Mouse (Mus musculus): ENCODE measurements around the gene Sez6. TPM values are rescaled to one million over a fixed set of nuclear protein-coding genes. Genes with fewer than 3 reads are reported as not detected.
A peak's percentile ranks its signal among the peaks of the same experiment; 100 is the strongest.

Gene Sez6
- polyA plus RNA-seq, 1 experiment from 2014 or later: 110 TPM

DNA sequence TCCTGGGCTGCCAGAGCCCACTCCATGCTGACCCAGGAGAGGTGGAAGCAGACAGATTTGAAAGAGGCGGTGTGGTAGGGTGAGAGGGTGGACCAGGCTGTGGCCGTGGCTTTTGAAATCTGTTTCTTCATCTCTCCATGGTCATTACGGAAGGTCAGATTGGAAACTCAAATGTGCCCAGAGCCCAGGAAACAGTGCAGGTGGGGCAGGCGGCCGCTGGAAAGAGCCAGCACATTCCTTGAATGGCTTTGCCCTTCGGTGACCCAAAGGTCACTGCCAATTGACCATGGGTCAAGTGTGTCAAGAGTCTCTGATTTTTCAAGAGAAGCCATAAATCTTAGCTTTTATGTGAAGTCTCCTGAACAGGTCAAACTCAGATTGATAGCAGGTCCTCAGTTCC, 17.1 kb upstream of the Sez6 start:
- WGBS: 28% methylated on average over 6 of the region's 6 CpGs
- no peaks in the 10 kb centered on the region for H3K9me3 ChIP-seq (ENCODE audit: control insufficient read depth, low read length)

DNA sequence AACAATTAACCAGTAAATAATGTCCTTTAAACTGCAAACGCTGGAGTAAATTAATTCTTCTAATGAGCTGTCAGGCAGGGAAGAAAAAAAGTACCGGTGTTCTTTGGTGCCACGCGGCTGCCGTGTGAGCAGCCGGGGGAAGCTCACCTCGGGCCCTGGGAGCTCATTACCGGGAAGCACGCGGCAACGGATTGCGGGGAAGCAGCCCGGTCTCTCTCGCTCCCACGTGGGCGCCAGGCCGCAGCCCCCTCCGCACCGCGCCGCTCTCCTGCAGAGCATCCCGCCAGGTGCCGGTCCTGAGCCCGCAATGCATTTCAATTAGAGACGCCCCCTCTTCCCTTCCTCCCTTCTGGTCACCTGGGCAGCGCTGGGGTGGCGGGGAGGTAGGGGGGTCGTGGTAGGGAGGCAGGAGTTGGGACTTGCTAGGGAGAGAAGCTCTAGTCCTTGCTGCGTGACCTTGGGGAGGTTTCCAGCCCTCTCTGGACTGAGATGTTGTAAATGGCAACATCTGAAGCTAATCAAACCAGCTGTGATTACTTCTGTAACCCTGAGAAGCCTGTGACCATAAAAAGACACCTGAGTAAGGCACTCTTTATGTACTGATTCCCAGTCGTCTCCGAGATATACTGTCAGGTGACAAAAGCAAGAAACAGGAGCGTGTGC, 15.9 kb upstream of the Sez6 start:
- no peak for DNase-seq (ENCODE audit: low spot score)
- peaks cover 12% of the 10 kb centered on the region; the same call in 1 of the 2 replicates for H3K27me3 ChIP-seq (ENCODE audit: control insufficient read depth, insufficient read depth, low read length)
- ATAC-seq (ENCODE audit: low FRiP score): no peak

More for the DNA sequence above, 17.1 kb upstream of the Sez6 start:
- no peak overlapping the region for H3K4me3 ChIP-seq (replicated peaks; ENCODE audit: low read length)
- no peak overlapping the region for H3K27ac ChIP-seq
- peaks cover 12% of the 10 kb centered on the region; the same call in 1 of the 2 replicates for H3K27me3 ChIP-seq (ENCODE audit: control insufficient read depth, insufficient read depth, low read length)
- peaks cover 28% of the 10 kb centered on the region for H3K4me1 ChIP-seq (replicated peaks; ENCODE audit: control insufficient read depth, insufficient read depth, low read length)
- DNase-seq (ENCODE audit: low spot score) (no peak), ATAC-seq (ENCODE audit: low FRiP score) (no peak)
- H3K36me3 ChIP-seq (replicated peaks; ENCODE audit: control insufficient read depth, insufficient read depth): no peaks in the 10 kb centered on the region
- no peak overlapping the region for H3K4me2 ChIP-seq (replicated peaks)
- no peak overlapping the region for H3K9ac ChIP-seq

DNA sequence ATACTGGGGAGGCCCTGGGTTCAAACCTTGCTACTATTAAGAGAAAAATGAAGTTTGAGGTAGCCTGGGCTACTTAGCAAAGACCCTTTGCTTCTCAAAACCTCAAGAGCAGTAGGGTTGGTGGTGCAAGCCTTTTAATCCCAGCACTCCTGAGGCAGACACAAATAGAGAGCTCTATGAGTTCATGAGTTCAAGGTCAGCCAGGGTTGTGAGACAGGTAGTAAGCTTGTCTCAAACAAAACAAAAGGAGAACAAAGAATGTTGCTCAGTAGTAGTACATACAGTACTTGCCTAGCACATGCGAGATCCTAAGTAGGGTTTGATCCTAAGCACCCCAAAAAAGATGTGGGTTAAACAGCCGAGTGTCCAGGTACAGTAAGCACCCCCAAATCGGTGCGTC, 13.9 kb upstream of the Sez6 start:
- no peak overlapping the region for H3K4me2 ChIP-seq (replicated peaks)
- peaks cover 12% of the 10 kb centered on the region; the same call in 1 of the 2 replicates for H3K27me3 ChIP-seq (ENCODE audit: control insufficient read depth, insufficient read depth, low read length)
- no peaks in the 10 kb centered on the region for H3K36me3 ChIP-seq (replicated peaks; ENCODE audit: control insufficient read depth, insufficient read depth)
- no peaks in the 10 kb centered on the region for H3K9me3 ChIP-seq (ENCODE audit: control insufficient read depth, low read length)
- WGBS: 84% methylated on average over 4 of the region's 4 CpGs
- DNase-seq (ENCODE audit: low spot score): no peak
- no peak overlapping the region for H3K9ac ChIP-seq
- H3K4me3 ChIP-seq (replicated peaks; ENCODE audit: low read length): no peak overlapping the region
- peaks cover 25% of the 10 kb centered on the region for H3K4me1 ChIP-seq (replicated peaks; ENCODE audit: control insufficient read depth, insufficient read depth, low read length)
- ATAC-seq (ENCODE audit: low FRiP score): no peak
- no peak overlapping the region for H3K27ac ChIP-seq

More for the DNA sequence above, 15.9 kb upstream of the Sez6 start:
- WGBS: 3% methylated on average over 31 of the region's 32 CpGs
- Histone ChIP-seq H3K9me3 (ENCODE audit: control insufficient read depth, low read length) (no peaks in the 10 kb centered on the region), H3K27ac (peak overlapping the region; percentile 68), H3K36me3 (replicated peaks; ENCODE audit: control insufficient read depth, insufficient read depth) (no peaks in the 10 kb centered on the region), H3K4me2 (replicated peaks) (peak overlapping the region; percentile 42), H3K9ac (peak overlapping the region; percentile 46), H3K4me3 (replicated peaks; ENCODE audit: low read length) (peak overlapping the region; percentile 7; the same call in 1 of the 2 replicates), H3K4me1 (replicated peaks; ENCODE audit: control insufficient read depth, insufficient read depth, low read length) (peaks cover 28% of the 10 kb centered on the region)

DNA sequence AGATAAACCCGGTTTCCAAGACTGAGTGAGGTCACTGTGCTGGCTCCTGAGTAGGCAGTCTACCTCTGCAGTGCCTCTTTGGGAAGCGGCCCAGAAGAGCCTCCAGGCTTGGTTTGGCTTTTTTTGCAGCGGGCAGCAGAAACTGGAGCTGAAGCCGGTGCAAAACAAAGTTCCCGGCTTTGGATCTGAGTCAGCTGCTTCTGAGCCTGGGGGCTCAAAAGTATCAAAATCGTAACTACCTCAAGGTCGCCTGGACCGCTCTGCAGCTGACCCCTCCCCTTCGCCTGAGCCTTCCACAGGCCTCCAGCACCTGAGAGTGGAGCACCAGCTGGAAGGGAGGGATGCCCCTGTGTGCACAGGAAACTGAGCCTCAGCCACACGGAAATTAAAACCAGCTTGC, 13.4 kb upstream of the Sez6 start:
- H3K4me1 ChIP-seq (replicated peaks; ENCODE audit: control insufficient read depth, insufficient read depth, low read length): peaks cover 25% of the 10 kb centered on the region
- 57% methylated on average over 10 of the region's 10 CpGs for WGBS
- H3K36me3 ChIP-seq (replicated peaks; ENCODE audit: control insufficient read depth, insufficient read depth): no peaks in the 10 kb centered on the region
- H3K4me3 ChIP-seq (replicated peaks; ENCODE audit: low read length): no peak overlapping the region
- H3K9ac ChIP-seq: no peak overlapping the region
- no peak overlapping the region for H3K4me2 ChIP-seq (replicated peaks)
- ATAC-seq (ENCODE audit: low FRiP score) (no peak), DNase-seq (ENCODE audit: low spot score) (no peak)
- H3K27me3 ChIP-seq (ENCODE audit: control insufficient read depth, insufficient read depth, low read length): peaks cover 12% of the 10 kb centered on the region; the same call in 1 of the 2 replicates
- H3K27ac ChIP-seq: no peak overlapping the region
- H3K9me3 ChIP-seq (ENCODE audit: control insufficient read depth, low read length): no peaks in the 10 kb centered on the region

DNA sequence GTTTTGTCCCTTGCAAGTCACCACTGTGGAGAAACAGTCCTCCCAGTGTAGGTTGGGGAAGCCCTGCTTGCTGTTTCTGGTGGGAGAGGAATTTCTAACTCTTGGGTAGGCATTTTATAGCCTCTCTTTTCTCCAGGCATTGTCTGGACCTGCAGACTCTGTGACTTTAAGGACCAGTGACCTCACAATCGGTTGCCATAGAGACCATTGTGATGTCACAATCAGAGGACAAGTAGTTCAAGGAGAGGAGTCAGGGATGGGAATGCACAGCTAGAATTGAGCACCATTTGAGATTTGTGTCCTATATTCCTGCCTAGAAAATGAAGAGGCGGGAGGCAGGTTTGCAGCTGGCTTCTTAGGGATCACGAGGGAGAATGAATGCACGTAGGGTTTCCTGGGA, 7.3 kb upstream of the Sez6 start:
- ATAC-seq (ENCODE audit: low FRiP score) (no peak), DNase-seq (ENCODE audit: low spot score) (no peak)
- 56% methylated on average over 4 of the region's 4 CpGs for WGBS

DNA sequence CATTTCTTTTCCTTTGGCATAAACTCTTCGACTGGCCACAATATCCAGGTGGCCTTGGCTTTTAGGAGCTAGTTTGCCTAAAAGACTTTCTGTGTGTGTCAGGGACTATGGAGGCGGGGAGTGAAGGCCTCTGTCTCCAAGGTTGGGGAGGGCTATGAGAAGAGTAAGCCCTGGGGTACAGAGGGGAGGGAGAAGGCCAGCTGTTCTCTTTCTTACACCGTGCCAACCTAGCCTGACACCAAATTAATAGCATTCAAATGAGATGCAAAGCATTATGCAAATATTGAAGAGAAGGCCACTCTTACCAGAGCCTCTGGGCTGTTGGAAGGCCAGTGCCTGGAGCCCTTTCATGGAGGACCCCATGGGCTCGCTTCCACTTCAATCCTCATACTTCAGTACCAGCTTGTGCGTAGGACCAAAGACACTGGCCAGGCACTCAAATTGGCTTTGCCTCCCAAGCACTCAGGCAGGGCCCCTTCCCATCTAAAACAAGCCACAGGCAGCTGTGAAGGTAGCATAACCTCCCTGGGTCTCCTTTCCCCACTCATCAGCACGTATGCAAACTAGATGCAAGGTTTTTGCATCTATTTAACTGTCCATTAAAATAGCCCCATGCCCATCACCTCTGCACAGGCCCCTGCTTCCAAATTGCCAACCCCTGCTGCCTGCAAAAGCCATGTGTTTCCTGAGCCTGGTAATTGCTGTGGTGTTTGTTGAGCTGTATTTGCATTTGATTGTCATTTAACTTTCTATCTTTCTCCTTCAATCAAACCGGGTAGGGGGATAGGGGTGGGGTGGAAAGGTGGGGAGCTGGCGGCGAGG, 4.6 kb upstream of the Sez6 start:
- peaks cover 35% of the 10 kb centered on the region for H3K4me1 ChIP-seq (replicated peaks; ENCODE audit: control insufficient read depth, insufficient read depth, low read length)
- no peaks in the 10 kb centered on the region for H3K36me3 ChIP-seq (replicated peaks; ENCODE audit: control insufficient read depth, insufficient read depth)
- WGBS: 21% methylated on average over 9 of the region's 9 CpGs
- H3K4me3 ChIP-seq (replicated peaks; ENCODE audit: low read length): no peak overlapping the region
- DNase-seq (ENCODE audit: low spot score) (no peak), ATAC-seq (ENCODE audit: low FRiP score) (peak; percentile 78)
- peaks cover 4% of the 10 kb centered on the region for H3K27me3 ChIP-seq (ENCODE audit: control insufficient read depth, insufficient read depth, low read length)
- H3K27ac ChIP-seq: peak overlapping the region; percentile 55
- no peak overlapping the region for H3K9ac ChIP-seq
- no peaks in the 10 kb centered on the region for H3K9me3 ChIP-seq (ENCODE audit: control insufficient read depth, low read length)
- H3K4me2 ChIP-seq (replicated peaks): no peak overlapping the region

More for the DNA sequence above, 7.3 kb upstream of the Sez6 start:
- peaks cover 23% of the 10 kb centered on the region for H3K4me1 ChIP-seq (replicated peaks; ENCODE audit: control insufficient read depth, insufficient read depth, low read length)
- H3K36me3 ChIP-seq (replicated peaks; ENCODE audit: control insufficient read depth, insufficient read depth): no peaks in the 10 kb centered on the region
- no peak overlapping the region for H3K4me2 ChIP-seq (replicated peaks)
- H3K4me3 ChIP-seq (replicated peaks; ENCODE audit: low read length): no peak overlapping the region
- H3K27me3 ChIP-seq (ENCODE audit: control insufficient read depth, insufficient read depth, low read length): no peaks in the 10 kb centered on the region
- H3K27ac ChIP-seq: no peak overlapping the region
- H3K9ac ChIP-seq: no peak overlapping the region
- H3K9me3 ChIP-seq (ENCODE audit: control insufficient read depth, low read length): no peaks in the 10 kb centered on the region

DNA sequence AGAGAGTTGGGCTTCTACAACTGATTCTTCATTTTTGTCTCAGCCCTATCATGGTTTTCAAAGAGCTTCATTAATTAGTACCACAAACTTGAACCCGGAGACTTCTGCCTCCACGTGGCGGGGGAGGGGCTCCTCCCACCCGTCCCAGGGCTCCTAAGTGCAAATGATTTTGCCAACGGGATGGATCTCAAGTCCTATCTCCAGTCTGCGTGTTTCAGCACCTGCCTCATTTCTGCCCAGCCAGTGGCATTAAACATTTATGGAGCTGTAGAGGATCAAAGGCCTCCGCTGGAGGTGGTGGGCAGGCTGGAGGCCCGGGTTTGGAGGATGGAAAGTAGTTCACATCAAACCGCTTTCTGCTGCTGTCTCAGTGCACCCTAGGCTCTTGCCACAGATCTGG, 3.9 kb upstream of the Sez6 start:
- peaks cover 35% of the 10 kb centered on the region for H3K4me1 ChIP-seq (replicated peaks; ENCODE audit: control insufficient read depth, insufficient read depth, low read length)
- ATAC-seq (ENCODE audit: low FRiP score): no peak

DNA sequence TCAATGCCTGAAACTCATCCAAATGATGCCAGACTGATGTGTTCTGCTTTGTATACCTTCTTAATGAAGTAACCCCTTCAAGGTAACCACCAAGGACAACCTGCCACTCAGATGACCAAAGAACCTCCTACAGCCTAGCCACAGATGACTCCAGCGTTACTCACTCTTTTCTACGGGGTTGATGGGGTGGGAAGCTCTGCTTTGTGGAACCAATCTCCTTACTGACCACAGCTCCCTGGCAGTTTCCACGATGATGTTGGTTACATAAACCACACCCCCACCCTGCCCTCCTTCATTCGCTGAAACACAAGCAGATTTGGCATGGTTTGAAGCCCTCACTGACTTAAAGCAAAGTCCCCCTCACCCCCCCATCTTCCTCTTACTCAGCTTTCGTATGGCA, 2.8 kb upstream of the Sez6 start:
- Histone ChIP-seq H3K27me3 (ENCODE audit: control insufficient read depth, insufficient read depth, low read length) (peaks cover 12% of the 10 kb centered on the region), H3K9ac (no peak overlapping the region), H3K9me3 (ENCODE audit: control insufficient read depth, low read length) (no peaks in the 10 kb centered on the region), H3K4me3 (replicated peaks; ENCODE audit: low read length) (no peak overlapping the region), H3K4me2 (replicated peaks) (no peak overlapping the region), H3K36me3 (replicated peaks; ENCODE audit: control insufficient read depth, insufficient read depth) (no peaks in the 10 kb centered on the region), H3K4me1 (replicated peaks; ENCODE audit: control insufficient read depth, insufficient read depth, low read length) (peaks cover 43% of the 10 kb centered on the region), H3K27ac (no peak overlapping the region)
- DNase-seq (ENCODE audit: low spot score) (no peak), ATAC-seq (ENCODE audit: low FRiP score) (no peak)
- WGBS: 73% methylated on average over 5 of the region's 5 CpGs

More for the DNA sequence above, 3.9 kb upstream of the Sez6 start:
- no peak overlapping the region for H3K9ac ChIP-seq
- peak overlapping the region; percentile 55; the same call in 1 of the 2 replicates for H3K27ac ChIP-seq
- WGBS: 18% methylated on average over 9 of the region's 9 CpGs
- no peak overlapping the region for H3K4me3 ChIP-seq (replicated peaks; ENCODE audit: low read length)
- no peaks in the 10 kb centered on the region for H3K36me3 ChIP-seq (replicated peaks; ENCODE audit: control insufficient read depth, insufficient read depth)
- H3K4me2 ChIP-seq (replicated peaks): no peak overlapping the region
- H3K9me3 ChIP-seq (ENCODE audit: control insufficient read depth, low read length): no peaks in the 10 kb centered on the region
- DNase-seq (ENCODE audit: low spot score): no peak
- H3K27me3 ChIP-seq (ENCODE audit: control insufficient read depth, insufficient read depth, low read length): peaks cover 4% of the 10 kb centered on the region

All from hindbrain, embryonic 14.5 days (tissue).